Mouse (Mus musculus) heart, embryonic 14.5 days (tissue): Measurements from ENCODE around the gene Cpne6. TPM values are rescaled to one million over a fixed set of nuclear protein-coding genes. Genes with fewer than 3 reads are reported as not detected.
A peak's percentile ranks its signal among the peaks of the same experiment; 100 is the strongest.

Experiments used
- ATAC-seq: fragments of 200-750 bp; cut with Nextera tagmentation; 2 replicates; pipeline ENCODE4 v1.8.0; 2017; ENCODE audit warnings: low read depth, moderate TSS enrichment; ENCODE audit not compliant: insufficient number of reproducible peaks, insufficient read depth, low FRiP score
- H3K27ac ChIP-seq, 2 experiments: fragments of 200-500 bp in 1 of 2; fragments of 300-500 bp in 1 of 2; sonication (generic) in 1 of 2; replicated peaks in 1 of 2; 2 replicates each; pipeline ENCODE4 v1.5.1; 2012 to 2014; ENCODE audit warnings: low read depth in 2 of 2, low read length in 2 of 2, control low read depth in 1 of 2, mild to moderate bottlenecking in 1 of 2, mixed read lengths in 1 of 2; ENCODE audit not compliant: control insufficient read depth in 1 of 2, insufficient read depth in 1 of 2
- H3K27me3 ChIP-seq: fragments of 300-500 bp; sonication (generic); 2 replicates; pipeline ENCODE4 v1.6.1; 2014; ENCODE audit warnings: mild to moderate bottlenecking, low read length, control low read depth; ENCODE audit not compliant: control insufficient read depth, insufficient read depth
- H3K36me3 ChIP-seq: fragments of 300-500 bp; sonication (generic); 2 replicates; pipeline ENCODE4 v1.6.1; 2014; ENCODE audit warnings: mild to moderate bottlenecking, control low read depth, low read length, mixed read lengths; ENCODE audit not compliant: control insufficient read depth, insufficient read depth
- H3K4me1 ChIP-seq, 2 experiments: fragments of 200-500 bp in 1 of 2; fragments of 300-500 bp in 1 of 2; sonication (generic) in 1 of 2; 2 replicates each; pipeline ENCODE4 v1.6.1; 2012 to 2014; ENCODE audit warnings: low read length in 2 of 2, control low read depth in 1 of 2, mixed read lengths in 1 of 2; ENCODE audit not compliant: control insufficient read depth in 2 of 2, insufficient read depth in 2 of 2
- H3K4me2 ChIP-seq: fragments of 300-500 bp; sonication (generic); 2 replicates; pipeline ENCODE4 v1.6.1; 2014; ENCODE audit warnings: mild to moderate bottlenecking, low read length
- H3K4me3 ChIP-seq, 2 experiments: fragments of 200-500 bp in 1 of 2; fragments of 300-500 bp in 1 of 2; sonication (generic) in 1 of 2; 2 replicates each; pipeline ENCODE4 v1.5.1; 2012 to 2014; ENCODE audit warnings: low read length in 2 of 2, mild to moderate bottlenecking in 2 of 2, control low read depth in 1 of 2, low read depth in 1 of 2, moderate library complexity in 1 of 2; ENCODE audit not compliant: control insufficient read depth in 1 of 2, insufficient read depth in 1 of 2
- H3K9ac ChIP-seq: fragments of 300-500 bp; sonication (generic); 2 replicates; pipeline ENCODE4 v1.6.1; 2014; ENCODE audit warnings: mild to moderate bottlenecking, low read length
- H3K9me3 ChIP-seq: fragments of 300-500 bp; sonication (generic); 2 replicates; pipeline ENCODE4 v1.6.1; 2016; ENCODE audit warnings: low read length, control low read depth; ENCODE audit not compliant: control insufficient read depth
- WGBS: fragments of 180-500 bp; shearing (Covaris S2); extraction: QIAGEN DNeasy Blood & Tissue Kit; methylation state at CpG from one replicate; pipeline ENCODE4 v1.1.7; 2014; 5-methylcytosine and 5-hydroxymethylcytosine counted together
- polyA plus RNA-seq: library from polyadenylated mRNA; unstranded; fragments of >200 nt; fragmentation: Nextera tagmentation; extraction: Ambion mirVana; gene quantifications from 2 replicates; pipeline ENCODE4 v1.2.1, GENCODE M21; 2014

The Cpne6 gene
- polyA plus RNA-seq, 1 experiment from 2014 or later: 0.36 TPM

GRCm38 (mm10) chr14:55557003-55557402, 46.8 kb downstream of the Cpne6 start:
- WGBS: 25% methylated on average over 5 of the region's 5 CpGs

GRCm38 (mm10) chr14:55557587-55557986, 47.3 kb downstream of the Cpne6 start:
- WGBS: 87% methylated on average over 3 of the region's 3 CpGs
- Histone ChIP-seq H3K4me1 (peaks cover 7 to 13% of the 10 kb centered on the region in 2 experiments), H3K27me3 (no peaks in the 10 kb centered on the region), H3K4me3 (no peak overlapping the region), H3K27ac (no peak overlapping the region), H3K9me3 (no peaks in the 10 kb centered on the region), H3K9ac (no peak overlapping the region), H3K36me3 (0 out of 2 replicates have a peak, but pooled peaks cover 3% of the 10 kb centered on the region), H3K4me2 (no peak overlapping the region)
- ATAC-seq: no peak

More at GRCm38 (mm10) chr14:55557003-55557402, 46.8 kb downstream of the Cpne6 start:
- no peak overlapping the region for H3K27ac ChIP-seq
- H3K9me3 ChIP-seq: no peaks in the 10 kb centered on the region
- H3K9ac ChIP-seq: no peak overlapping the region
- peaks cover 7 to 10% of the 10 kb centered on the region in 2 experiments for H3K4me1 ChIP-seq
- H3K4me2 ChIP-seq: no peak overlapping the region
- H3K27me3 ChIP-seq: no peaks in the 10 kb centered on the region
- no peak overlapping the region for H3K4me3 ChIP-seq
- no peak for ATAC-seq
- H3K36me3 ChIP-seq: no peaks in the 10 kb centered on the region

GRCm38 (mm10) chr14:55558740-55559448, 48.6 kb downstream of the Cpne6 start:
- peak overlapping the region in 1 of 2 experiments; percentile 100; a peak in 1 of 4 replicates for H3K27ac ChIP-seq
- peaks cover 7 to 13% of the 10 kb centered on the region in 2 experiments for H3K4me1 ChIP-seq
- no peaks in the 10 kb centered on the region for H3K27me3 ChIP-seq
- peaks cover 13% of the 10 kb centered on the region for H3K36me3 ChIP-seq
- no peak for ATAC-seq
- peak overlapping the region; percentile 65 for H3K4me2 ChIP-seq
- peak overlapping the region; percentile 92 for H3K9ac ChIP-seq
- no peaks in the 10 kb centered on the region for H3K9me3 ChIP-seq
- 56% methylated on average over 6 of the region's 6 CpGs for WGBS
- peak overlapping the region in 1 of 2 experiments; percentile 75; a peak in 2 of 4 replicates for H3K4me3 ChIP-seq

GRCm38 (mm10) chr14:55559799-55560201, 49.6 kb downstream of the Cpne6 start, which contains the start of gene Dcaf11:
Dcaf11 (plus strand) TSS chr14:55560006.
- peak; percentile 74 for ATAC-seq
- H3K4me3 ChIP-seq: peak within 1 kb of the TSS; percentile 60 to 75
- 0% methylated on average over 27 of the region's 27 CpGs for WGBS
- H3K27me3 ChIP-seq: no peaks in the 10 kb centered on the region
- H3K4me1 ChIP-seq: peaks cover 7 to 13% of the 10 kb centered on the region in 2 experiments
- peak within 1 kb of the TSS; percentile 96 to 100 for H3K27ac ChIP-seq
- no peaks in the 10 kb centered on the region for H3K9me3 ChIP-seq
- peaks cover 22% of the 10 kb centered on the region for H3K36me3 ChIP-seq
- H3K4me2 ChIP-seq: peak within 1 kb of the TSS; percentile 65
- H3K9ac ChIP-seq: peak within 1 kb of the TSS; percentile 92

GRCm38 (mm10) chr14:55560202-55561073, 50.2 kb downstream of the Cpne6 start, which contains the start of gene A730061H03Rik:
A730061H03Rik (minus strand) TSS chr14:55560406.
- peak; percentile 95 for ATAC-seq
- Histone ChIP-seq H3K4me3 (peak within 1 kb of the TSS; percentile 60 to 75), H3K9ac (peak within 1 kb of the TSS; percentile 92), H3K4me2 (peak within 1 kb of the TSS; percentile 65), H3K27me3 (no peaks in the 10 kb centered on the region), H3K4me1 (peaks cover 7 to 13% of the 10 kb centered on the region in 2 experiments), H3K27ac (peak within 1 kb of the TSS; percentile 96 to 100), H3K9me3 (no peaks in the 10 kb centered on the region), H3K36me3 (peaks cover 28% of the 10 kb centered on the region)
- WGBS: under 1% methylated on average over 51 of the region's 51 CpGs

- 85% methylated on average over 10 of the region's 10 CpGs for WGBS
- H3K9me3 ChIP-seq: no peaks in the 10 kb centered on the region
- H3K36me3 ChIP-seq: peaks cover 43% of the 10 kb centered on the region
- no peaks in the 10 kb centered on the region for H3K27me3 ChIP-seq
- peaks cover 7 to 13% of the 10 kb centered on the region in 2 experiments for H3K4me1 ChIP-seq
- no peak overlapping the region for H3K9ac ChIP-seq
- no peak overlapping the region for H3K4me3 ChIP-seq
- no peak overlapping the region for H3K4me2 ChIP-seq
- ATAC-seq: no peak
- no peak overlapping the region for H3K27ac ChIP-seq
Measured at GRCm38 (mm10) chr14:55561860-55562259, 51.6 kb downstream of the Cpne6 start.

- Histone ChIP-seq H3K4me3 (no peak overlapping the region), H3K36me3 (peaks cover 57% of the 10 kb centered on the region), H3K27me3 (no peaks in the 10 kb centered on the region)
Measured at GRCm38 (mm10) chr14:55563249-55563648, 53.0 kb downstream of the Cpne6 start.

More at GRCm38 (mm10) chr14:55563249-55563648, 53.0 kb downstream of the Cpne6 start:
- ATAC-seq: no peak
- no peak overlapping the region for H3K9ac ChIP-seq
- H3K27ac ChIP-seq: no peak overlapping the region
- WGBS: 90% methylated on average over 11 of the region's 11 CpGs
- no peaks in the 10 kb centered on the region for H3K9me3 ChIP-seq
- no peak overlapping the region for H3K4me2 ChIP-seq
- H3K4me1 ChIP-seq: peaks cover 7 to 13% of the 10 kb centered on the region in 2 experiments
